Mouse (Mus musculus): ENCODE results near the gene Hnrnpm. TPM values are rescaled to one million over a fixed set of nuclear protein-coding genes. Genes with fewer than 3 reads are reported as not detected.
A peak's percentile ranks its signal among the peaks of the same experiment; 100 is the strongest.

The Hnrnpm gene
- polyA plus RNA-seq, 2 experiments, result 136 to 143 TPM

DNA sequence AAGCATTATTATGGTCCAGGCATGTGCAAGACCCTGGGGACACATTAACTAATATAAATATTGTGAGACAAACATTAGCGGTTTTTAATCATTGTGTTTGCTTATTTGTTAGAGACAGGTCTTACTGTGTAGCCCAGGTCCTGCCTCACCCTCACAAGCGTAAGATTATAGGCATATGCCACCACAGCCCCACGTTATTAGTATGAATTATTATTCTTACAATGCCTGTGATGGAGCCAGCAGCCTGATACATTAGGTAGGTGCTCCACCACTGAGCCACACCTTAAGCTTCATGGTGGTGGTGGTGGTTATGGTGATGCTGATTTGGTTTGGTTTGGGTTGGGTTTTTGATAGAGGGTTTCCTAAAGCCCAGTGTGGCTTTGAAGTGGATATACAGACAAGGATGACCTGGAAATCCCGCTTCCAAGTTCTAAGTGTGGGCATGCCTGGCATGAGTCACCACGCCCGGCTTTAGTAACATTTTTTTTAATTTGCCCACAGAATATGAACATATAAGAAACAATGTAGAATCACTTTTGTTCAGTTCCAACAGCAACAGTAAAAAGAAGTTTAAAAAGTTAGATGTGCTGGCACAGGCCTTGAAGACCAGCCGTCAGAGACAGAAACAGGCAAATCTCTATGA, 33.2 kb upstream of the Hnrnpm start:
- no peaks in the 10 kb centered on the region for H3K9me3 ChIP-seq (ENCODE audit: control insufficient read depth, low read length)
- peaks cover 17% of the 10 kb centered on the region for H3K36me3 ChIP-seq (replicated peaks; ENCODE audit: control insufficient read depth, insufficient read depth, low read depth)
- no peak for ATAC-seq (ENCODE audit: insufficient read depth)
- H3K4me2 ChIP-seq (ENCODE audit: low read depth), result no peak overlapping the region
- no peaks in the 10 kb centered on the region for H3K27me3 ChIP-seq (ENCODE audit: control insufficient read depth, insufficient read depth, low read length)
- H3K4me1 ChIP-seq (replicated peaks; ENCODE audit: control insufficient read depth in 2 of 2, insufficient read depth in 2 of 2, low read length in 1 of 2), result peaks cover 30 to 32% of the 10 kb centered on the region in 2 experiments
- no peak overlapping the region for H3K9ac ChIP-seq (replicated peaks)
- H3K27ac ChIP-seq, result no peak overlapping the region
- 82% methylated on average over 7 of the region's 7 CpGs for WGBS (ENCODE audit: insufficient replicate concordance)
- H3K4me3 ChIP-seq (ENCODE audit: insufficient read depth in 1 of 2, low read depth in 2 of 2, low read length in 2 of 2), result no peak overlapping the region
- TF ChIP-seq CTCF (IDR thresholded peaks at IDR 0.05; ENCODE audit: low read depth) (no peak), EP300 (IDR thresholded peaks at IDR 0.05; ENCODE audit: low read depth) (no peak)
- DNase-seq (ENCODE audit: low read depth in 3 of 3, low spot score in 3 of 3), result no peak

DNA sequence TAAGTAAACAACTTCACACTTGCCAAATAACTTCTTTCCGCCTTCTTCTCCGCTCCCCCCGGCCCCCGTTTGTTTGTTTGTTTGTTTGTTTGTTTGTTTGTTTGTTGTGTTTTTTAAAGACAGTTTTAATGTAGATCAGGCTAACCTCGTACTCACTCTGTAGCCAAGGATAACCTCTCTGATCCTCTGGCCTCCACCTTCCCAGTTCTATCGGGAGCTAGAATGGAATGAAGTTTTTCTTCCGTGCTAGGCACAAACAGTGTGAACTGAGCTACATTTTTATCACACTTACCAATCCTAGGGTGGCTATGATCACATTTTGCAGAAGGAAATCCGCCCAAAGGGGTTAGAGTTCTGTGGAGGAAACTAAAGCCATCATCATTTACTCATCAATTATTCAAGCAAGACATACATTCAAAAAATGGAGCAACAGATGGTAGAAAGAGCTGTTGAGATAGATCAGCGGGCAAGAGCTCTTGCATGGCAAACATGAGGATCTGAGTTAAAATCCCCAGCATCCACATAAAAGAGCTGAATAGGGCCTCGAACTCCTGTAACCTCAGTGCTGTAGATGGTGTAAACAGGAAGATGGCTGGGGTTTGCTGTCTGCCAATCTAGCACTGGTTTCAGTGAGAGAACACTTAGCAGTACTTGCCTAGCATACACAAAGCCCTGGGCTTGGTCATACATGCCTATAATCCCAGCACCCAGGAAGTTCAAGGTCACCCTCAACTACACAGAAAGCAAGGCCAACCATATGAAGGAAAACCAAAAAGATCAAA, 32.5 kb upstream of the Hnrnpm start:
- Histone ChIP-seq H3K27ac (peak overlapping the region; percentile 64), H3K36me3 (replicated peaks; ENCODE audit: control insufficient read depth, insufficient read depth, low read depth) (peaks cover 21% of the 10 kb centered on the region), H3K4me2 (ENCODE audit: low read depth) (peak overlapping the region; percentile 52), H3K4me1 (replicated peaks; ENCODE audit: control insufficient read depth in 2 of 2, insufficient read depth in 2 of 2, low read length in 1 of 2) (peaks cover 36 to 39% of the 10 kb centered on the region in 2 experiments), H3K9me3 (ENCODE audit: control insufficient read depth, low read length) (no peaks in the 10 kb centered on the region), H3K4me3 (ENCODE audit: insufficient read depth in 1 of 2, low read depth in 2 of 2, low read length in 2 of 2) (no peak overlapping the region), H3K9ac (replicated peaks) (peak overlapping the region; percentile 31; the same call in 1 of the 2 replicates), H3K27me3 (ENCODE audit: control insufficient read depth, insufficient read depth, low read length) (no peaks in the 10 kb centered on the region)
- 35% methylated on average over 10 of the region's 10 CpGs for WGBS (ENCODE audit: insufficient replicate concordance)
- no peak for DNase-seq (ENCODE audit: low read depth in 3 of 3, low spot score in 3 of 3)
- TF ChIP-seq CTCF (IDR thresholded peaks at IDR 0.05; ENCODE audit: low read depth) (no peak), EP300 (IDR thresholded peaks at IDR 0.05; ENCODE audit: low read depth) (no peak)
- ATAC-seq (ENCODE audit: insufficient read depth), result no peak

DNA sequence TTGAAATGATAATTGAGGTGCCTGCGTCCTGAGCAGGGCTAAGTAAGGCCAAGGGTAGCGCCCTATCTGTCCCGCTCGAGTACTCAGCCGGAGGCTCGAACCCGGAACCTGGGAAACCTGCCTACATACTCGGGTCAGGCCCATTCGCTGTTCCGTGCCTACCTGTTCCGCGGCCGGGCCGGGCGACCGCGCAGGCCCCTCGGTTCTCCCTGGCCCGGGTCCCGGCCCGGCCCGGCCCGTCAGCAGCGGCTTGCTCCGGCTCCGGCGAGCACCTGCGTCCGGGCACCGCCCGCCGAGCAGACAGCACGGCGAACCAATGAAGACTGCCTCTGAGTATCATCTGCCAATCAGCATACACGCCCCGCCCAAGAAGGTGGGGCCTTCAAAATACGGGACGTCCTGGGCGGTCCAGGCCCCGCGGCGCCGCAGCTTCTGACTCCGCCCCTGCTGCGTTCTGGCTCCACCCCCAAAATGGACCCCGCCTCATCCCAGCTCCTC, 31.8 kb upstream of the Hnrnpm start, which contains the start of gene March2:
Gene March2 (minus strand): TSS at position 287 of the 498 bp plus-strand sequence.
- Histone ChIP-seq H3K27ac (peak within 1 kb of the TSS; percentile 94), H3K4me1 (replicated peaks; ENCODE audit: control insufficient read depth in 2 of 2, insufficient read depth in 2 of 2, low read length in 1 of 2) (peaks cover 41 to 43% of the 10 kb centered on the region in 2 experiments), H3K36me3 (replicated peaks; ENCODE audit: control insufficient read depth, insufficient read depth, low read depth) (peaks cover 21% of the 10 kb centered on the region), H3K9me3 (ENCODE audit: control insufficient read depth, low read length) (no peaks in the 10 kb centered on the region), H3K4me2 (ENCODE audit: low read depth) (peak within 1 kb of the TSS; percentile 85), H3K9ac (replicated peaks) (peak within 1 kb of the TSS; percentile 96), H3K4me3 (ENCODE audit: insufficient read depth in 1 of 2, low read depth in 2 of 2, low read length in 2 of 2) (peak within 1 kb of the TSS; percentile 88 to 90), H3K27me3 (ENCODE audit: control insufficient read depth, insufficient read depth, low read length) (no peaks in the 10 kb centered on the region)
- DNase-seq (ENCODE audit: low read depth in 3 of 3, low spot score in 3 of 3) (peak; percentile 96 to 97 (median 97)), ATAC-seq (ENCODE audit: insufficient read depth) (peak; percentile 98)
- TF ChIP-seq EP300 (IDR thresholded peaks at IDR 0.05; ENCODE audit: low read depth) (no peak), CTCF (IDR thresholded peaks at IDR 0.05; ENCODE audit: low read depth) (no peak)
- WGBS (ENCODE audit: insufficient replicate concordance), result under 1% methylated on average over 46 of the region's 46 CpGs

DNA sequence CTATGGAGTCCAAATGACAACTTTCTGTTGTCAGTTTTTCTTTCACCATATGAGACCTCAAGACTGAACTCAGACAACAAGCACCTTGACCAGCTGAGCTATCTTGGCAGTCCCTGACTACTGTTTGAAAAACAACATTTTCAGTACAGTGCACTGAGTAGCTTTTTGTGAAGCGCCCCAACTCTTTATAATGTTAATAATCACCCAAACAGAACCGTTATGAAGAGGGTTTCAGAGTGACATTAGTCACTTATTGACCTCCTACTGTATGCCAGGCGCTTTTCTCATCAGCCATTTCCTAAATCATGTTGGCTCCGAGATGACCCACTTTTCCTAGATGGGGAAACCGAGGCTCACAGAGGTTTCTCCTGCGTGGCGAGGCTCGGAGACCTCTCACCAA, 31.3 kb upstream of the Hnrnpm start:
- 3% methylated on average over 8 of the region's 8 CpGs for WGBS (ENCODE audit: insufficient replicate concordance)
- Histone ChIP-seq H3K4me3 (ENCODE audit: insufficient read depth in 1 of 2, low read depth in 2 of 2, low read length in 2 of 2) (peak overlapping the region; percentile 88 to 90), H3K27me3 (ENCODE audit: control insufficient read depth, insufficient read depth, low read length) (no peaks in the 10 kb centered on the region), H3K36me3 (replicated peaks; ENCODE audit: control insufficient read depth, insufficient read depth, low read depth) (peaks cover 21% of the 10 kb centered on the region), H3K27ac (peak overlapping the region; percentile 94), H3K9me3 (ENCODE audit: control insufficient read depth, low read length) (no peaks in the 10 kb centered on the region), H3K9ac (replicated peaks) (peak overlapping the region; percentile 96), H3K4me2 (ENCODE audit: low read depth) (peak overlapping the region; percentile 85), H3K4me1 (replicated peaks; ENCODE audit: control insufficient read depth in 2 of 2, insufficient read depth in 2 of 2, low read length in 1 of 2) (peaks cover 41 to 44% of the 10 kb centered on the region in 2 experiments)
- ATAC-seq (ENCODE audit: insufficient read depth), result no peak
- DNase-seq (ENCODE audit: low read depth in 3 of 3, low spot score in 3 of 3), result no peak
- TF ChIP-seq EP300 (IDR thresholded peaks at IDR 0.05; ENCODE audit: low read depth), result no peak
- no peak for TF ChIP-seq CTCF (IDR thresholded peaks at IDR 0.05; ENCODE audit: low read depth)

DNA sequence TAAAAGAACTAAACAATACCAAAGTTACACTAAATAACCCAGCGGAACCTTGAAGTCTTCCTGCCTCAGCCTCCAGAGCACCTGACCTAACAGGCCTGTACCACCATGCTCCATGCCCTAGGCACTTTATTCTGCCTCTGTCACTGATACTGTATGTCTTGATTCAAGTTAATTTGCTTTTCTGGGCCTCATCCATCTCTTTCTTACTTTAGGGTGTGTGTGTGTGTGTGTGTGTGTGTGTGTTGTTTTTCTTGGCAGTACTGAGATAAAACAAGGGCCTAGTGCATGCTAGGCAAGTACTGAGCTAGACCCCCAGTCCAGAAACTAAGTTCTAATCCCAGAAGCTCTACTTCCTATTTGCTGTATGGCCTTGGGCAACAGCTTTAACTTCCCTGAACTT, 30.6 kb upstream of the Hnrnpm start:
- Histone ChIP-seq H3K4me2 (ENCODE audit: low read depth) (peak overlapping the region; percentile 85), H3K4me3 (ENCODE audit: insufficient read depth in 1 of 2, low read depth in 2 of 2, low read length in 2 of 2) (peak overlapping the region; percentile 88 to 90), H3K9me3 (ENCODE audit: control insufficient read depth, low read length) (no peaks in the 10 kb centered on the region), H3K9ac (replicated peaks) (peak overlapping the region; percentile 96), H3K27ac (peak overlapping the region; percentile 94), H3K36me3 (replicated peaks; ENCODE audit: control insufficient read depth, insufficient read depth, low read depth) (peaks cover 23% of the 10 kb centered on the region), H3K4me1 (replicated peaks; ENCODE audit: control insufficient read depth in 2 of 2, insufficient read depth in 2 of 2, low read length in 1 of 2) (peaks cover 47 to 50% of the 10 kb centered on the region in 2 experiments), H3K27me3 (ENCODE audit: control insufficient read depth, insufficient read depth, low read length) (no peaks in the 10 kb centered on the region)
- DNase-seq (ENCODE audit: low read depth in 3 of 3, low spot score in 3 of 3) (no peak), ATAC-seq (ENCODE audit: insufficient read depth) (no peak)
- no peak for TF ChIP-seq EP300 (IDR thresholded peaks at IDR 0.05; ENCODE audit: low read depth)
- TF ChIP-seq CTCF (IDR thresholded peaks at IDR 0.05; ENCODE audit: low read depth), result no peak
- 81% methylated on average over 1 of the region's 1 CpGs for WGBS (ENCODE audit: insufficient replicate concordance)

All from liver, embryonic 14.5 days (tissue).